Mouse (Mus musculus): ENCODE results near the gene Nkx6-2. TPM values are rescaled to one million over a fixed set of nuclear protein-coding genes. Genes with fewer than 3 reads are reported as not detected.

Nkx6-2 gene
- 4.2 and 4.4 TPM in 2 replicates for polyA plus RNA-seq (2014; fragmentation: Nextera tagmentation; extraction: Ambion mirVana)

DNA sequence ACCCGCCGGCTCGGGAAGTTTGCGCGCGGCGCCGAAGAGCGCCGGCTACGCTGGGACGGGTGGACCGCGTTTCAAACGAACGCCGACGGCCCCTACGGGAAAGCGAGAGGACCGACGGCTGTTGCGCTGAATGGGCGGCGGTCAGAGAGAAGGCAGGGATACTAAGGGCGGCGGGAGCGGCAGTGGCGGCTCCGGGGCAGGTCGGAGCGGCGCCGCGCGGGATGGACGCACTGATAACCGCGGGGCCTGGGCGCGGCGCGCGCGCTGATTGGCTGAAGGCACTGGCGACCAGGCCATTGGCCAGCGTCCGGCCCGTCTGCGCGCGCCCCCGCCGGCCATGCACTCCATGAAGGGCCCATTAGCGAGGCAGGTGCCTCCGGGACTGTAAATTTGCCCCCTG is at the start of gene Nkx6-2:
TSS of gene Nkx6-2 (minus strand) at position 203 of the 400 bp plus-strand sequence.
- H3K4me3 ChIP-seq (ENCODE audit: low read depth, low read length): peak within 1 kb of the TSS; percentile 35
- no peaks in the 10 kb centered on the region for H3K9me3 ChIP-seq (replicated peaks; ENCODE audit: control insufficient read depth, low read length)
- H3K4me1 ChIP-seq (ENCODE audit: control insufficient read depth, insufficient read depth, low read length): peaks cover 8% of the 10 kb centered on the region
- H3K4me2 ChIP-seq (ENCODE audit: low read depth, low read length): peak within 1 kb of the TSS; percentile 61
- under 1% methylated on average over 47 of the region's 56 CpGs for WGBS
- H3K27me3 ChIP-seq (ENCODE audit: control insufficient read depth, insufficient read depth, low read length): peaks cover 83% of the 10 kb centered on the region
- peak within 1 kb of the TSS; percentile 13 for H3K9ac ChIP-seq (replicated peaks; ENCODE audit: low read length)
- DNase-seq (ENCODE audit: low spot score) (peak; percentile 75), ATAC-seq (replicated peaks; ENCODE audit: insufficient number of reproducible peaks, low FRiP score, low TSS enrichment, low read depth) (peak; percentile 69; the same call in 1 of the 2 replicates)
- H3K36me3 ChIP-seq (replicated peaks; ENCODE audit: control insufficient read depth, insufficient read depth, low read depth, low read length): no peaks in the 10 kb centered on the region
- H3K27ac ChIP-seq (replicated peaks; ENCODE audit: low read depth, low read length): no peak within 1 kb of the TSS

DNA sequence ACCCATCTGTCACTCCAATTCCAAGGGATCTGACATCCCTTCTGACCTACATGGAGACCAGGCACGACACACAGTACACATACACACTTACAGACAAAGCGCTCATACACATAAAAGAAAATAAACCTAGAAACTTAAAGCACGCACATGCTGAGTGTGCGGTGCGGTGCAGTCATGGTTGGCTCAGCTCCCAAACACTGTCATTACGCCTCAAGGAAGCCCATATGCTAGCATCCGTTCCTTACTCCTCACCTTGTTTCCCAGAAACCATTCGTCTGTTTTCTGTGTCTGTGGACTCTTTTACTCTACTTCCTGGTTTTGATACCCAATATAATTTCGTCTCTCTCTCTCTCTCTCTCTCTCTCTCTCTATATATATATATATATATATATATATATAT is 42.6 kb upstream of the Nkx6-2 start:
- WGBS: 83% methylated on average over 9 of the region's 9 CpGs
- no peaks in the 10 kb centered on the region for H3K36me3 ChIP-seq (replicated peaks; ENCODE audit: control insufficient read depth, insufficient read depth, low read depth, low read length)

DNA sequence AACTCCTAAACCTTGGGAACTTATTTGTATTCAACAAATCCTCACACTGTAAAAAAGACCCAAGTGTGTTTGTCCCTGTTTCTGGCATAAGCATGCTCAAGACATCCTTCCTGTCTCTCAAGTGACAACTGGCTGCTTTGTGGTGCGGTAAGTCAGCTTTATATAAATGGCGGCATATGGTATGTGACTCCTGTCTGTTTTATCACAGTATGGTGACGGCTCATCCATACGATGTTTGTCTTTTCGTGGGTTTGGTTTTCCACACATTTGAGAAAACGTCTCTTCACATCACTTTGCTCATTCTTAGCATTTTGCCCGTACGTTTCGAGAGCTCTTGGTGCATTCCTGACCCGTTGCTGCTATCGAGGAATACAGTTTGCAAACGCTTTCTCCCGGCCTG is 40.0 kb upstream of the Nkx6-2 start:
- no peak overlapping the region for H3K27ac ChIP-seq (replicated peaks; ENCODE audit: low read depth, low read length)
- no peaks in the 10 kb centered on the region for H3K9me3 ChIP-seq (replicated peaks; ENCODE audit: control insufficient read depth, low read length)
- DNase-seq (ENCODE audit: low spot score) (no peak), ATAC-seq (replicated peaks; ENCODE audit: insufficient number of reproducible peaks, low FRiP score, low TSS enrichment, low read depth) (no peak)
- no peak overlapping the region for H3K4me3 ChIP-seq (ENCODE audit: low read depth, low read length)
- H3K9ac ChIP-seq (replicated peaks; ENCODE audit: low read length): no peak overlapping the region
- WGBS: 87% methylated on average over 13 of the region's 13 CpGs
- no peaks in the 10 kb centered on the region for H3K27me3 ChIP-seq (ENCODE audit: control insufficient read depth, insufficient read depth, low read length)
- H3K36me3 ChIP-seq (replicated peaks; ENCODE audit: control insufficient read depth, insufficient read depth, low read depth, low read length): no peaks in the 10 kb centered on the region
- no peaks in the 10 kb centered on the region for H3K4me1 ChIP-seq (ENCODE audit: control insufficient read depth, insufficient read depth, low read length)
- H3K4me2 ChIP-seq (ENCODE audit: low read depth, low read length): no peak overlapping the region

More for the DNA sequence above, 42.6 kb upstream of the Nkx6-2 start:
- Histone ChIP-seq H3K4me2 (ENCODE audit: low read depth, low read length) (no peak overlapping the region), H3K27me3 (ENCODE audit: control insufficient read depth, insufficient read depth, low read length) (no peaks in the 10 kb centered on the region), H3K4me3 (ENCODE audit: low read depth, low read length) (no peak overlapping the region), H3K9ac (replicated peaks; ENCODE audit: low read length) (no peak overlapping the region), H3K9me3 (replicated peaks; ENCODE audit: control insufficient read depth, low read length) (no peaks in the 10 kb centered on the region), H3K4me1 (ENCODE audit: control insufficient read depth, insufficient read depth, low read length) (no peaks in the 10 kb centered on the region), H3K27ac (replicated peaks; ENCODE audit: low read depth, low read length) (no peak overlapping the region)
- ATAC-seq (replicated peaks; ENCODE audit: insufficient number of reproducible peaks, low FRiP score, low TSS enrichment, low read depth) (no peak), DNase-seq (ENCODE audit: low spot score) (no peak)

DNA sequence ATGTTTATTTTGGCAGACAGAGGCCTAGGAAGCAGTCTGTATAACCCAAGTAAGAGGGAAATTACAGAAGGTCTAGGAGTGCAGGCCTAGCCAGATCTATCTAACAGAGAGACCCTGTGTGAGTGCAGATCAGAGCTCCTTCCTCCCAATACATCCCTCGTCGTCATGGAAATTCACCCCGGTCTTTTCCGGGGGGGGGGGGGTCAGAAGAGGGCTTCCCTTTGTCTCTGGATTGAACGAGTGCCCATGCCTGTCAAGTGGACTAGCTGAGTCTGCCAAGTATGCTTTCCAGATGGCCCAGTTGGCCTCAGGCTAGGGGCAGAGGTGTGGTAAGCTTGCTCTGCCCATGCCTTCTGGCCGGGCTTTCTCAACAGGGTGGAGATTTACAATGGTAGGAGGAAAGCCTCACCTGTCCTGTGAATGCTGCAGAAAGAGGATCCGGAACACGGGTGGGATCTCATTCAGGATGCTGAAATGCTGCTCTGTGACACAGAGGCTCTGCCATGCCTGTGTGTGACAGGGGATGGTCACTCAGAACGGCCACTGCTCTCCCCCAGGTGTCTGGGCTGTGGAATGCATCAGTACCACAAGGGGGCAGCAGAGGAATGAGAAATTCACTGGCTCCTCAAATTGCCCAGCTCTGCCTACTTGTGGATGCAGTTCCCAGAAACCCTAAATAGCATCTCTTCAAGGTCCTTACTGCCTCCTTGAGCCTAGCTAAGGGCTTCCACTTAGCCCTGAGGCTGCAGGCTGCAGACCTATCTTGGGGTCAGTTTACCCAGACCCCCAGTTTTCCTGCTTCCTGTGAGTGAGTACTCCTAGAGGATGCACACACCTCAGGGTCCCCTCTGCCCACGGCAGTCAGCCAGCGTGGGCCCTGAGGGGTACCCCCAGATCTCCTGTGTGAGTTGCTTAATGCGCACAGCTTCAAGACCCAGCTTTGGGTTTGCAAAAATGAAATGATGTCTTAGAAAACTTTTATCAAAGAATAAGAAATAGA is 33.5 kb upstream of the Nkx6-2 start:
- no peak overlapping the region for H3K4me3 ChIP-seq (ENCODE audit: low read depth, low read length)
- no peaks in the 10 kb centered on the region for H3K4me1 ChIP-seq (ENCODE audit: control insufficient read depth, insufficient read depth, low read length)
- ATAC-seq (replicated peaks; ENCODE audit: insufficient number of reproducible peaks, low FRiP score, low TSS enrichment, low read depth) (peak; percentile 41; the same call in 1 of the 2 replicates), DNase-seq (ENCODE audit: low spot score) (peak; percentile 83)
- no peak overlapping the region for H3K4me2 ChIP-seq (ENCODE audit: low read depth, low read length)
- 46% methylated on average over 12 of the region's 12 CpGs for WGBS
- no peak overlapping the region for H3K27ac ChIP-seq (replicated peaks; ENCODE audit: low read depth, low read length)
- H3K9me3 ChIP-seq (replicated peaks; ENCODE audit: control insufficient read depth, low read length): no peaks in the 10 kb centered on the region
- H3K36me3 ChIP-seq (replicated peaks; ENCODE audit: control insufficient read depth, insufficient read depth, low read depth, low read length): no peaks in the 10 kb centered on the region
- H3K27me3 ChIP-seq (ENCODE audit: control insufficient read depth, insufficient read depth, low read length): no peaks in the 10 kb centered on the region
- H3K9ac ChIP-seq (replicated peaks; ENCODE audit: low read length): no peak overlapping the region

DNA sequence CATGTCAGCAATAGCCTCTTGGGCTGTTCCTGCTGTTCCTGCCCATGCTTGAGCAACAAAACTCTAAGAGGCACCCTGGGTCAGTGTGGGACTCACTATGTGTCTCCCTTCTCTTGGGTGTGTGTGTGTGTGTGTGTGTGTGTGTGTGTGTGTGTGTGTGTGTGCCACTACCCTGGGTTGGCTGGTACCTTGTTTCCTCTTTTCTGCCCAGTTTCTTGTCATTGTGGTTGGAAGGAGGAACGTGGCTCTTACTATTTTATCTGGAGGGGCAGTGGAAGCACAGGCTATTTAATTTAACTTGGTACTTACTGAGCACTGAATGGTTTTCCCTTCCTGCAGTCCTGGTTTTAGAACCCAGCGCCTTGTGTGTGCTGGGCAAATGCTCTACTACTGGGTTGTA is 27.7 kb upstream of the Nkx6-2 start:
- no peak overlapping the region for H3K9ac ChIP-seq (replicated peaks; ENCODE audit: low read length)
- DNase-seq (ENCODE audit: low spot score): no peak
- no peaks in the 10 kb centered on the region for H3K36me3 ChIP-seq (replicated peaks; ENCODE audit: control insufficient read depth, insufficient read depth, low read depth, low read length)
- no peak overlapping the region for H3K4me3 ChIP-seq (ENCODE audit: low read depth, low read length)
- H3K4me2 ChIP-seq (ENCODE audit: low read depth, low read length): no peak overlapping the region
- no peaks in the 10 kb centered on the region for H3K9me3 ChIP-seq (replicated peaks; ENCODE audit: control insufficient read depth, low read length)
- ATAC-seq (replicated peaks; ENCODE audit: insufficient number of reproducible peaks, low FRiP score, low TSS enrichment, low read depth): no peak
- H3K4me1 ChIP-seq (ENCODE audit: control insufficient read depth, insufficient read depth, low read length): no peaks in the 10 kb centered on the region
- H3K27me3 ChIP-seq (ENCODE audit: control insufficient read depth, insufficient read depth, low read length): no peaks in the 10 kb centered on the region
- H3K27ac ChIP-seq (replicated peaks; ENCODE audit: low read depth, low read length): no peak overlapping the region
- WGBS: 84% methylated on average over 2 of the region's 2 CpGs

DNA sequence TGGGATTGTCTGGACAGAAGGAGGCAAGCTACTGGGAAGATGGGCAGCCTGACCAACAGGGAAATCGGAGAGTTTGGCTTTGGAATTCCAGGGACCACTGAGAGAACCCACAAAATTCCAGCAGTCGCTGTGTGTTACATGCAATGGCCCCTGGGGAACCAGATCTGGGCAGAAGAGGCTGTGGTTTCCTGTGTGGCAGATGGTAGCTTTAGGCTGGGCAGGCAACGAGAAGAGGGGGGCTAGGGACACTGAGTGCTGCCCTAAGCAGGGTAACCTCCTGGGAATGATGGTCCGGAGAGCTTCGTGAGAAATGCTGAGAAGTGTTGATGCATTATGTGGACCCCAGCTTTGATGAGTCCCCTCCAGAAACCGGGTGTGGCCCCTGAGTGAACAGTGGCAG is 13.3 kb upstream of the Nkx6-2 start:
- Histone ChIP-seq H3K9me3 (replicated peaks; ENCODE audit: control insufficient read depth, low read length) (no peaks in the 10 kb centered on the region), H3K27me3 (ENCODE audit: control insufficient read depth, insufficient read depth, low read length) (no peaks in the 10 kb centered on the region), H3K36me3 (replicated peaks; ENCODE audit: control insufficient read depth, insufficient read depth, low read depth, low read length) (no peaks in the 10 kb centered on the region), H3K27ac (replicated peaks; ENCODE audit: low read depth, low read length) (no peak overlapping the region), H3K4me3 (ENCODE audit: low read depth, low read length) (no peak overlapping the region), H3K4me1 (ENCODE audit: control insufficient read depth, insufficient read depth, low read length) (no peaks in the 10 kb centered on the region), H3K9ac (replicated peaks; ENCODE audit: low read length) (no peak overlapping the region), H3K4me2 (ENCODE audit: low read depth, low read length) (no peak overlapping the region)
- DNase-seq (ENCODE audit: low spot score) (no peak), ATAC-seq (replicated peaks; ENCODE audit: insufficient number of reproducible peaks, low FRiP score, low TSS enrichment, low read depth) (no peak; the same call in 1 of the 2 replicates)
- 63% methylated on average over 6 of the region's 6 CpGs for WGBS

DNA sequence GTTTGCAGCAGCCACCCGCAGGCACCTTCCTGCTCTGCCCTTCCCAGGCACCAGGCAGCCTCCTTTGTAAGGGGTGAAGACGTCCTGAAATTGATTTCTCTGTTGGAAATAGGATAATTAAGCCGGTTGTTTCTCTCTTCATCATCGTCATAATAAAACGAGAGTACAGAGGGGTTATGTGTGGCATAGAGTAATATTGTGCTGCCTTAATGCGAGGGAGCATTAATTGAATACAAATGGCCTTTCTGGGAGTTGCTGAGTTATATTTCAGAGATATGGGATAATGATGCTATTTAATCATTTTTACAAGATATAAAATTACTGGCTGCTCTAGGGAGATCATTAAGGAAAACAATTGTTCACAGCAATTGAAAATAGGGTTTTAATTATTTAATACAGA is 12.7 kb upstream of the Nkx6-2 start:
- Histone ChIP-seq H3K4me3 (ENCODE audit: low read depth, low read length) (no peak overlapping the region), H3K9me3 (replicated peaks; ENCODE audit: control insufficient read depth, low read length) (no peaks in the 10 kb centered on the region), H3K4me1 (ENCODE audit: control insufficient read depth, insufficient read depth, low read length) (no peaks in the 10 kb centered on the region), H3K4me2 (ENCODE audit: low read depth, low read length) (no peak overlapping the region), H3K36me3 (replicated peaks; ENCODE audit: control insufficient read depth, insufficient read depth, low read depth, low read length) (no peaks in the 10 kb centered on the region), H3K9ac (replicated peaks; ENCODE audit: low read length) (no peak overlapping the region), H3K27me3 (ENCODE audit: control insufficient read depth, insufficient read depth, low read length) (no peaks in the 10 kb centered on the region), H3K27ac (replicated peaks; ENCODE audit: low read depth, low read length) (no peak overlapping the region)
- ATAC-seq (replicated peaks; ENCODE audit: insufficient number of reproducible peaks, low FRiP score, low TSS enrichment, low read depth): no peak
- 73% methylated on average over 6 of the region's 6 CpGs for WGBS
- DNase-seq (ENCODE audit: low spot score): no peak

DNA sequence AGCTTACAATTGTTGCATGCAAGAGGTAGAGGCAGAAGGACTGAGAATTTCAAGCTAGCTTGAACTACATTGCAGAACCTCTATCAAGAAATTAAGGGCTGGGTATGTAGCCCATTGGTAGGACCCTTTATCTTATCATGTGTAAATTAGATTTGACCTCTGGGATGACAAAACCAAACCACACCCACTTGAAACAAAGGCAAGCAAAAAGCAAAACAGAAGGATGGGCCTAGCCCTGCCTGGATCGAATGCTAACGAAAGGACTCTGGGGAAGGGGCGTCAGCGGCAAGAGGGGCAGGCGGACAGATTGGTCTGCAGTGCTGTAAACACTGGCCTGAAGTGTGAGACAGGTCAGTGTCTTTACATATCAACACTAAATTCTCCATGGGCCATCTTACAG is 8.7 kb upstream of the Nkx6-2 start:
- Histone ChIP-seq H3K27me3 (ENCODE audit: control insufficient read depth, insufficient read depth, low read length) (peaks cover 12% of the 10 kb centered on the region), H3K4me2 (ENCODE audit: low read depth, low read length) (no peak overlapping the region), H3K9ac (replicated peaks; ENCODE audit: low read length) (no peak overlapping the region), H3K9me3 (replicated peaks; ENCODE audit: control insufficient read depth, low read length) (no peaks in the 10 kb centered on the region), H3K4me1 (ENCODE audit: control insufficient read depth, insufficient read depth, low read length) (no peaks in the 10 kb centered on the region), H3K36me3 (replicated peaks; ENCODE audit: control insufficient read depth, insufficient read depth, low read depth, low read length) (no peaks in the 10 kb centered on the region), H3K27ac (replicated peaks; ENCODE audit: low read depth, low read length) (no peak overlapping the region), H3K4me3 (ENCODE audit: low read depth, low read length) (no peak overlapping the region)
- 88% methylated on average over 5 of the region's 5 CpGs for WGBS
- no peak for DNase-seq (ENCODE audit: low spot score)
- ATAC-seq (replicated peaks; ENCODE audit: insufficient number of reproducible peaks, low FRiP score, low TSS enrichment, low read depth): no peak
